Mouse (Mus musculus) heart, embryonic 12.5 days (tissue): ENCODE measurements around the gene Sox13. TPM values are rescaled to one million over a fixed set of nuclear protein-coding genes. Genes with fewer than 3 reads are reported as not detected.
A peak's percentile ranks its signal among the peaks of the same experiment; 100 is the strongest.

Experiments
- ATAC-seq: fragments of 200-750 bp; cut with Nextera tagmentation; 2 replicates; pipeline ENCODE4 v1.8.0; 2017; ENCODE audit warnings: moderate TSS enrichment, moderate library complexity; ENCODE audit not compliant: insufficient number of reproducible peaks, low FRiP score
- H3K27ac ChIP-seq: fragments of 300-500 bp; sonication (generic); 2 replicates; pipeline ENCODE4 v1.5.1; 2016; ENCODE audit warnings: mild to moderate bottlenecking, moderate library complexity; ENCODE audit not compliant: poor library complexity, severe bottlenecking
- H3K27me3 ChIP-seq: fragments of 300-500 bp; sonication (generic); replicated peaks from 2 replicates; pipeline ENCODE4 v1.6.1; 2016; ENCODE audit warnings: mild to moderate bottlenecking, moderate library complexity
- H3K36me3 ChIP-seq: fragments of 300-500 bp; sonication (generic); 2 replicates; pipeline ENCODE4 v1.6.1; 2016; ENCODE audit warnings: mild to moderate bottlenecking, moderate library complexity
- H3K4me1 ChIP-seq: fragments of 300-500 bp; sonication (generic); replicated peaks from 2 replicates; pipeline ENCODE4 v1.6.1; 2016; ENCODE audit warnings: mild to moderate bottlenecking
- H3K4me2 ChIP-seq: fragments of 300-500 bp; sonication (generic); 2 replicates; pipeline ENCODE4 v1.6.1; 2016; ENCODE audit warnings: mild to moderate bottlenecking, moderate library complexity
- H3K4me3 ChIP-seq: fragments of 300-500 bp; sonication (generic); 2 replicates; pipeline ENCODE4 v1.5.1; 2016; ENCODE audit warnings: mild to moderate bottlenecking
- H3K9ac ChIP-seq: fragments of 300-500 bp; sonication (generic); 2 replicates; pipeline ENCODE4 v1.6.1; 2016; ENCODE audit warnings: mild to moderate bottlenecking, moderate library complexity
- H3K9me3 ChIP-seq: fragments of 300-500 bp; sonication (generic); replicated peaks from 2 replicates; pipeline ENCODE4 v1.6.1; 2016; ENCODE audit warnings: mild to moderate bottlenecking, moderate library complexity
- WGBS: fragments of 180-500 bp; shearing (Covaris S2); methylation state at CpG from one replicate; pipeline ENCODE4 v1.1.7; 2016; 5-methylcytosine and 5-hydroxymethylcytosine counted together
- polyA plus RNA-seq: library from polyadenylated mRNA; unstranded; fragments of >200 nt; fragmentation: Nextera tagmentation; extraction: Ambion mirVana; gene quantifications from 2 replicates; pipeline ENCODE4 v1.2.1, GENCODE M21; 2016

Sox13 gene
- polyA plus RNA-seq, 1 experiment from 2014 or later = 6.8 TPM

GRCm38 (mm10) chr1:133452564-133453165 is 28.5 kb upstream of the Sox13 start:
- H3K4me2 ChIP-seq = peak overlapping the region; percentile 33; the same call in 1 of the 2 replicates
- no peak overlapping the region for H3K4me3 ChIP-seq
- no peaks in the 10 kb centered on the region for H3K36me3 ChIP-seq
- no peaks in the 10 kb centered on the region for H3K27me3 ChIP-seq
- peaks cover 26% of the 10 kb centered on the region for H3K4me1 ChIP-seq
- H3K27ac ChIP-seq = peak overlapping the region; percentile 43
- H3K9ac ChIP-seq = peak overlapping the region; percentile 4; the same call in 1 of the 2 replicates
- no peaks in the 10 kb centered on the region for H3K9me3 ChIP-seq
- WGBS = 51% methylated on average over 10 of the region's 10 CpGs
- ATAC-seq = 0 out of 2 replicates have a peak, but pooled peaks have one; percentile 18

- peak; percentile 30; the same call in 1 of the 2 replicates for ATAC-seq
These were observed 27.8 kb upstream of the Sox13 start for GRCm38 (mm10) chr1:133451869-133452563.

GRCm38 (mm10) chr1:133451025-133451424 is 26.8 kb upstream of the Sox13 start:
- ATAC-seq = no peak
- Histone ChIP-seq H3K4me2 (no peak overlapping the region), H3K9ac (no peak overlapping the region), H3K27me3 (no peaks in the 10 kb centered on the region; the same call in 1 of the 2 replicates), H3K36me3 (no peaks in the 10 kb centered on the region), H3K27ac (no peak overlapping the region), H3K4me1 (peaks cover 26% of the 10 kb centered on the region), H3K4me3 (no peak overlapping the region), H3K9me3 (no peaks in the 10 kb centered on the region)
- 61% methylated on average over 11 of the region's 11 CpGs for WGBS

More at GRCm38 (mm10) chr1:133451869-133452563, 27.8 kb upstream of the Sox13 start:
- Histone ChIP-seq H3K4me2 (peak overlapping the region; percentile 33), H3K9ac (peak overlapping the region; percentile 4; the same call in 1 of the 2 replicates), H3K36me3 (no peaks in the 10 kb centered on the region), H3K4me1 (peaks cover 26% of the 10 kb centered on the region), H3K27me3 (no peaks in the 10 kb centered on the region), H3K9me3 (no peaks in the 10 kb centered on the region), H3K27ac (peak overlapping the region; percentile 43), H3K4me3 (no peak overlapping the region)
- 32% methylated on average over 13 of the region's 13 CpGs for WGBS

GRCm38 (mm10) chr1:133448351-133448931 is 24.3 kb upstream of the Sox13 start:
- H3K9me3 ChIP-seq = 0 out of 2 replicates have a peak, but pooled peaks cover 2% of the 10 kb centered on the region
- H3K4me2 ChIP-seq = peak overlapping the region; percentile 50
- 0 out of 2 replicates have a peak, but pooled peaks have one; percentile 56 for ATAC-seq
- no peak overlapping the region for H3K27ac ChIP-seq
- no peaks in the 10 kb centered on the region for H3K36me3 ChIP-seq
- H3K4me1 ChIP-seq = peaks cover 30% of the 10 kb centered on the region
- no peak overlapping the region for H3K9ac ChIP-seq
- H3K27me3 ChIP-seq = no peaks in the 10 kb centered on the region; the same call in 1 of the 2 replicates
- H3K4me3 ChIP-seq = no peak overlapping the region
- WGBS = 27% methylated on average over 14 of the region's 14 CpGs

GRCm38 (mm10) chr1:133446291-133446690 is 22.1 kb upstream of the Sox13 start:
- H3K4me2 ChIP-seq = no peak overlapping the region
- no peak overlapping the region for H3K9ac ChIP-seq
- no peaks in the 10 kb centered on the region; the same call in 1 of the 2 replicates for H3K27me3 ChIP-seq
- H3K4me1 ChIP-seq = peaks cover 12% of the 10 kb centered on the region
- 72% methylated on average over 4 of the region's 4 CpGs for WGBS
- H3K27ac ChIP-seq = no peak overlapping the region
- no peak for ATAC-seq
- H3K36me3 ChIP-seq = no peaks in the 10 kb centered on the region
- 0 out of 2 replicates have a peak, but pooled peaks cover 8% of the 10 kb centered on the region for H3K9me3 ChIP-seq
- H3K4me3 ChIP-seq = no peak overlapping the region

GRCm38 (mm10) chr1:133444315-133444714 is 20.1 kb upstream of the Sox13 start:
- 56% methylated on average over 8 of the region's 8 CpGs for WGBS
- no peak overlapping the region for H3K4me2 ChIP-seq
- H3K4me1 ChIP-seq = peaks cover 12% of the 10 kb centered on the region
- H3K27ac ChIP-seq = no peak overlapping the region
- H3K4me3 ChIP-seq = no peak overlapping the region
- H3K9ac ChIP-seq = no peak overlapping the region
- 0 out of 2 replicates have a peak, but pooled peaks cover 8% of the 10 kb centered on the region for H3K9me3 ChIP-seq
- no peak for ATAC-seq
- H3K27me3 ChIP-seq = no peaks in the 10 kb centered on the region; the same call in 1 of the 2 replicates
- H3K36me3 ChIP-seq = no peaks in the 10 kb centered on the region

- WGBS = 55% methylated on average over 14 of the region's 14 CpGs
- H3K4me1 ChIP-seq = peaks cover 12% of the 10 kb centered on the region
- no peaks in the 10 kb centered on the region for H3K27me3 ChIP-seq
- H3K9ac ChIP-seq = no peak overlapping the region
- H3K27ac ChIP-seq = no peak overlapping the region
- no peak overlapping the region for H3K4me3 ChIP-seq
- no peak for ATAC-seq
- no peak overlapping the region for H3K4me2 ChIP-seq
- no peaks in the 10 kb centered on the region for H3K36me3 ChIP-seq
- 0 out of 2 replicates have a peak, but pooled peaks cover 3% of the 10 kb centered on the region for H3K9me3 ChIP-seq
These were observed 13.9 kb upstream of the Sox13 start for GRCm38 (mm10) chr1:133437916-133438683.

GRCm38 (mm10) chr1:133434756-133435112 is 10.6 kb upstream of the Sox13 start:
- Histone ChIP-seq H3K4me2 (peak overlapping the region; percentile 68), H3K27me3 (no peaks in the 10 kb centered on the region), H3K27ac (no peak overlapping the region), H3K4me1 (peaks cover 12% of the 10 kb centered on the region), H3K36me3 (no peaks in the 10 kb centered on the region), H3K4me3 (peak overlapping the region; percentile 37), H3K9ac (no peak overlapping the region), H3K9me3 (peaks cover 6% of the 10 kb centered on the region; the same call in 1 of the 2 replicates)
- no peak; the same call in 1 of the 2 replicates for ATAC-seq
- WGBS = 20% methylated on average over 10 of the region's 10 CpGs

GRCm38 (mm10) chr1:133434018-133434755 is 10.0 kb upstream of the Sox13 start:
- 17% methylated on average over 11 of the region's 12 CpGs for WGBS
- Histone ChIP-seq H3K36me3 (no peaks in the 10 kb centered on the region), H3K4me3 (peak overlapping the region; percentile 37), H3K9me3 (peaks cover 10% of the 10 kb centered on the region; the same call in 1 of the 2 replicates), H3K27ac (no peak overlapping the region), H3K4me2 (peak overlapping the region; percentile 68), H3K27me3 (no peaks in the 10 kb centered on the region), H3K9ac (peak overlapping the region; percentile 31), H3K4me1 (peaks cover 12% of the 10 kb centered on the region)
- no peak; the same call in 1 of the 2 replicates for ATAC-seq

- H3K36me3 ChIP-seq = no peaks in the 10 kb centered on the region
- no peak overlapping the region for H3K4me3 ChIP-seq
- H3K4me1 ChIP-seq = peaks cover 12% of the 10 kb centered on the region
- H3K27ac ChIP-seq = no peak overlapping the region
- H3K27me3 ChIP-seq = no peaks in the 10 kb centered on the region
- peaks cover 10% of the 10 kb centered on the region; the same call in 1 of the 2 replicates for H3K9me3 ChIP-seq
- 47% methylated on average over 2 of the region's 2 CpGs for WGBS
- no peak for ATAC-seq
- no peak overlapping the region for H3K9ac ChIP-seq
- H3K4me2 ChIP-seq = no peak overlapping the region
These were observed 8.4 kb upstream of the Sox13 start for GRCm38 (mm10) chr1:133432566-133432965.
